Mouse (Mus musculus) bone marrow macrophage, adult 2 months (primary cell): Measurements from ENCODE around the gene Pcolce2. TPM values are rescaled to one million over a fixed set of nuclear protein-coding genes. Genes with fewer than 3 reads are reported as not detected.

Experiments used
- H3K27ac ChIP-seq: 2 replicates; pipeline ENCODE4 v1.5.1; 2012; ENCODE audit warnings: low read depth, low read length; ENCODE audit not compliant: insufficient read depth
- H3K4me1 ChIP-seq: 2 replicates; pipeline ENCODE4 v1.6.1; 2012; ENCODE audit warnings: low read length; ENCODE audit not compliant: control insufficient read depth, insufficient read depth
- H3K4me3 ChIP-seq: 2 replicates; pipeline ENCODE4 v1.5.1; 2012; ENCODE audit warnings: mild to moderate bottlenecking, low read length, moderate library complexity; ENCODE audit not compliant: insufficient read depth
- CTCF ChIP-seq: IDR thresholded peaks from 2 replicates; pipeline ENCODE4 v1.5.1; 2012; ENCODE audit warnings: low read depth, mild to moderate bottlenecking, low read length, moderate library complexity
- POLR2A ChIP-seq: IDR thresholded peaks from 2 replicates; pipeline ENCODE4 v1.6.1; 2012; ENCODE audit warnings: mild to moderate bottlenecking, low read depth, low read length, borderline replicate concordance
- polyA plus RNA-seq: library from polyadenylated mRNA; stranded (reverse); fragments of >200 nt; gene quantifications from 2 replicates; pipeline ENCODE4 v1.2.4, GENCODE M21; 2012; ENCODE audit not compliant: missing spikeins, insufficient read depth, insufficient read length

Gene Pcolce2
- not detected in 2 replicates for polyA plus RNA-seq

DNA sequence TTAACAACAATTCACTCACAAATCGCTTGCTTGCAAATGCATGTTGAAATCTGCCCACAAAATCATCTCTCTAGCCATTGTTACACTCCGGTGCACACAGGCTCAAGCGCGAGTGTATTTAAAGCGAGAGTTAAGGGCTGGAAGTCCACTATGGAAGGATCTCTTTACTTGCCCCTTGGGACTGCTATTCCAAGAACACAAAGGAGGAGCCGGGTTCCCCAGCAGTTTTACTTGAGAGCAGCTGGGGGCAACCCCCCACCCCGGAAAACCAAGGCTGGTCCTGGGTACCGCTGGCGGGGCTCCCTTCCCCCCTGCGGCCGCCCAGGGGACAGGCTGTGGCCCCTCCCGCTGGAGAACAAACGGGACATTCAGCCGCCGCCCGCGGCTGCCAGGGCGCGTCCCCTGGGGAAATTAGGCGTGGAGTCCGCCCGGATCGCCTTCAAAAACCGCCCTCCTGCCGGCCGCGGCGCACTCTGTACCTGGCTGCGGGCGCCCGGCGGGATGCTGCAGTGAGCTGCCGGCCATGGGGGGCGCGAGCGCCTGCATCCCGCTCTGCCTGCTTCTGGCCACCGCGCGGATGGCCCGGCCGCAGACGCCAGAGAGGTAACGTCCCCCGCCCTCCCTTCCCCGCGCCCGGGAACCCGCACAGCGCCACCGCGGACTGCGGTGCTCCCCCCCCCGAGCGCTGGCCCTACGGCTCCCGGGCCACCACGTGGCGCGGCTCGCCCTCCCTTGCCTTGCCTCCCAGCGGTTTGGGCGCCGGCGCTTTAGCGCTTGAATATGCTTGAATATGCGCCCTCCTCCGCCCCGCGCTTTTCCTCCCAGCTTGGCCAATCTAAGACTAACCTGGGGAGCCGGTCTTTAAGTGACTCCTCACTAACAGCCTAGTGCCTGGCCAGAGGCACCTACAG lies at the start of gene Pcolce2:
Pcolce2 (plus strand) TSS at position 331 of the 911 bp plus-strand sequence.
- TF ChIP-seq CTCF (no peak), POLR2A (no peak)
- Histone ChIP-seq H3K4me1 (no peaks in the 10 kb centered on the region), H3K4me3 (peak within 1 kb of the TSS; percentile 11; the same call in 1 of the 2 replicates), H3K27ac (no peak within 1 kb of the TSS)

GRCm38 (mm10) chr9:95588070-95588469 lies 49.3 kb upstream of the Pcolce2 start:
- TF ChIP-seq CTCF (no peak), POLR2A (no peak)
- Histone ChIP-seq H3K4me1 (no peaks in the 10 kb centered on the region), H3K4me3 (no peak overlapping the region), H3K27ac (no peak overlapping the region)

DNA sequence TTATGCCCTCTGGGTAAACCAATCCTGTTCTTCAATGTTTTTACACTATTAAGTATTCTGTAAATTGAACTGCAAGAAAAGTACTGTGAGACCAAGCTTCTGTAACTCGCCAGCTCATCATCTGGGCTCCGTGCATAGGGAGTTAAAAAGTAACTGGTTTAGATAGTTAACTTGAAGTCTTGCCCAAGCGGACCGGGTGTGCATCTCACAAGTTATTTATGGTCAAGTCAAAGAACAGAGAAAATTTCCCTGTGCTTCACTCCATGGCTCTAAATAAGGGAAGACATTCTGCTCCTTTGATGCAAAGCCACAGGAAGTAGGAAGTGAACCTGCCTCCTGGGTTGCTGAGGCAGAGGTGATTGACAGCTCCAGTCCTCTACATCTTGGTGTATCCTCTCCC lies 43.1 kb upstream of the Pcolce2 start:
- Histone ChIP-seq H3K4me3 (no peak overlapping the region), H3K4me1 (no peaks in the 10 kb centered on the region), H3K27ac (no peak overlapping the region)
- no peak for TF ChIP-seq CTCF
- TF ChIP-seq POLR2A: no peak

- H3K27ac ChIP-seq: no peak overlapping the region
- TF ChIP-seq CTCF (no peak), POLR2A (no peak)
- no peak overlapping the region for H3K4me3 ChIP-seq
- H3K4me1 ChIP-seq: no peaks in the 10 kb centered on the region
Measured at GRCm38 (mm10) chr9:95597466-95598178, 39.8 kb upstream of the Pcolce2 start.

DNA sequence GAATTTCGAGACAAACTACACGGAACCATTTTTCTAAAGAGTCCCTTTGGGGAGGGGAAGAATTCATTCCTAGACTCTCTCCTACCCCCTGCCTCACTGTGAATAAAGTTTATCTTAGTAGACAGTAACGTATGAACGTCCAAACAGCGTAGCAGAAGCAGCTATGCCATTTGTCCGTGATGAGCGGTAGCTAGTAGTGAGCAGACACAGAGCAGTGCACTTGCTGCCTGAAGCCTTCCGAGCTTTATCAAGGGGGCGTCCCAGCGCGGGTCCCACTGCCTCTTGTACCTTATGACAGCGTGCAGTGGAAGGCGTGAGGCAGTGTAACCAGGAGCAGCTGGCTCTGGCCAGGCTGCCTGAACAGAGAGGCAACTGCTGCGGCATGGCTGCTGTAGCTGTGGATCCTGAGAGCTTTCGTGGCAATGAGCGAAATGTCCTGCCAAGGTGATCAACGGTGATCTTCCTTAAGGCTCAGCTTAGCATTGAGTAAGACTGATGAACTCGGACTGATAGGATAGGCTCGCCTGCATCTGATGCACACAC lies 39.2 kb upstream of the Pcolce2 start:
- no peak overlapping the region for H3K4me3 ChIP-seq
- no peaks in the 10 kb centered on the region for H3K4me1 ChIP-seq
- TF ChIP-seq POLR2A (no peak), CTCF (no peak)
- no peak overlapping the region for H3K27ac ChIP-seq

- Histone ChIP-seq H3K4me1 (no peaks in the 10 kb centered on the region), H3K4me3 (no peak overlapping the region), H3K27ac (no peak overlapping the region)
- TF ChIP-seq POLR2A (no peak), CTCF (no peak)
Measured at GRCm38 (mm10) chr9:95599399-95599798, 38.0 kb upstream of the Pcolce2 start.

DNA sequence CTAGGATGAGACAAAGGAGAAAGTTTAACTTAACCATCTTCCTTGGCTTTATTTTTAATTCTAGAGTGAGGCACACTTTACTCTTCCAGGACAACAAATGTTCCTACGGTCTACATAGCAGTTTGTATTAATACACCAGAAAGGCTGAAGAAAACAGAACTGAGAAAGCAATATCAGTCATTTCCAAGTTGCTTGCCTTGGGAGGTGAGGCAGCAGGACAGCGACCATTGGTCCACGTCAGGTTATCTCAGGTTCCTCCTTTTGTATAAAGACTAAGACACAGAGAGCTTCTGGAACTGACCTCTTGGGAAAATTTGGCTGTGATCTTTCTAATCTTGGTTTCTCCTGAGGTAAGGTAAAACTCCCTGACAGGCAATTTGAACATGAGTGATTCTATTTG lies 34.6 kb upstream of the Pcolce2 start:
- TF ChIP-seq POLR2A: no peak
- no peak for TF ChIP-seq CTCF
- Histone ChIP-seq H3K27ac (no peak overlapping the region), H3K4me3 (no peak overlapping the region), H3K4me1 (no peaks in the 10 kb centered on the region)

DNA sequence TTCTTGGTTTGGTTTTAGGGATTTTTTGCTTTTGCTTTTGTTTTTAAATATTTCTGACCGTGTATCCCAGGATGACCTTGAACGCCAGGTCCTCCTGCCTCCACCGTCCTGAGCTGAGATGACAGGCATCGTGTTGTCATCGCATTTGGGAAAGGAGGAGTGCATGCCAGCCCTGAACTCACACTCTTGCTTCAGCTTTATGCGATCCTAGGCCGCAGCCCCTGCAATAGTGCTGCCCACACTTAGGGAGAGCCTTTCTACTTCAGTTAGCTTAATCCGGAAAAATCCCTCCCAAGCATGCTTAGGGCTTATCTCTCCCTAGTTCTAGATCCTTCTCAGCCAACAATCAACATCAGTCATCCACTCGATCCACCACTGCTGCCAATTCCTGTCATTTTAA lies 34.1 kb upstream of the Pcolce2 start:
- TF ChIP-seq POLR2A: no peak
- H3K4me1 ChIP-seq: no peaks in the 10 kb centered on the region
- no peak overlapping the region for H3K4me3 ChIP-seq
- no peak overlapping the region for H3K27ac ChIP-seq

DNA sequence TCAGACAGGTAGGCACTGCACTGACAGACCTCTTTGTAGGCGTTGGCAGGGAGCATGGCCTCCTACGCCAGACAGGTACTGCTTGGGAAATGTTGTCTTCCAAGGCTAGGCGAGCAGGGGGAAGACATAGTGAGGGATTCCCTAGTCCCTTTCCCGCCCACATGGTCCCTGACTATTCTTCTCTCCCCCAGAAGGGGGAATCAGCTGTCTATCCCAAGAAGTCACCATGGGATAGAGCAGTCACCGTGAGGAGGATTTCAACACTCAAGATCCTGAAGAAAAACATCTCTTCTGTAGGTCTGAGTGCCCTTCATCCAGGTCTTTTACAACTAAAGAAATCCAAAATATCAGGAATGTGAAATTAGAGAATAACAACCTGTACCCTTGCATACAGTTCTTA lies 30.2 kb upstream of the Pcolce2 start:
- Histone ChIP-seq H3K4me3 (no peak overlapping the region), H3K27ac (no peak overlapping the region), H3K4me1 (no peaks in the 10 kb centered on the region)
- TF ChIP-seq CTCF (no peak), POLR2A (no peak)

- TF ChIP-seq CTCF (no peak), POLR2A (no peak)
- Histone ChIP-seq H3K27ac (no peak overlapping the region), H3K4me1 (no peaks in the 10 kb centered on the region), H3K4me3 (no peak overlapping the region)
Measured at GRCm38 (mm10) chr9:95612246-95612768, 25.1 kb upstream of the Pcolce2 start.
